Mouse (Mus musculus): Measurements from ENCODE around the gene Flot1.
A peak's percentile ranks its signal among the peaks of the same experiment; 100 is the strongest.

- no peak for TF ChIP-seq POLR2A (IDR thresholded peaks at IDR 0.05; ENCODE audit: extremely low read depth, insufficient read depth, low read length)
- TF ChIP-seq CTCF (IDR thresholded peaks at IDR 0.05; ENCODE audit: low read depth, low read length), result peak; percentile 94
These were observed 6.7 kb downstream of the Flot1 start for GRCm38 (mm10) chr17:35829737-35830136.

Data from liver, adult 2 months (tissue).